Mouse (Mus musculus) layer of hippocampus, adult 9-11 months (tissue): ENCODE data around the gene Slc22a14.

ENCODE experiments used
- DNase-seq: peaks from one replicate; pipeline ENCODE4 v3.0.0; 2022

The Slc22a14 gene

GRCm38 (mm10) chr9:119192202-119192990 is 173.0 kb downstream of the Slc22a14 start:
- DNase-seq, result no peak

GRCm38 (mm10) chr9:119181241-119181728 is 184.1 kb downstream of the Slc22a14 start:
- no peak for DNase-seq

GRCm38 (mm10) chr9:119179292-119179691 is 186.1 kb downstream of the Slc22a14 start:
- DNase-seq, result no peak

GRCm38 (mm10) chr9:119167608-119168007 is 197.7 kb downstream of the Slc22a14 start:
- no peak for DNase-seq

GRCm38 (mm10) chr9:119165548-119165947 is 199.8 kb downstream of the Slc22a14 start:
- DNase-seq, result no peak

- no peak for DNase-seq
Measured at GRCm38 (mm10) chr9:119164743-119165142, 200.6 kb downstream of the Slc22a14 start.

- DNase-seq, result no peak
Measured at GRCm38 (mm10) chr9:119160689-119161088, 204.7 kb downstream of the Slc22a14 start.

GRCm38 (mm10) chr9:119158861-119159260 is 206.5 kb downstream of the Slc22a14 start, which contains the start of gene Gm47289:
TSS of gene Gm47289 (plus strand) at chr9:119159161.
- no peak for DNase-seq

- DNase-seq, result peak; percentile 44
Measured at GRCm38 (mm10) chr9:119156278-119157201, 208.8 kb downstream of the Slc22a14 start, which contains the start of gene Acaa1b. TSS of gene Acaa1b (minus strand) at chr9:119157093.

- no peak for DNase-seq
Measured at GRCm38 (mm10) chr9:119155826-119156225, 209.5 kb downstream of the Slc22a14 start.

- DNase-seq, result no peak
Measured at GRCm38 (mm10) chr9:119155416-119155815, 209.9 kb downstream of the Slc22a14 start.

GRCm38 (mm10) chr9:119151751-119152150 is 213.6 kb downstream of the Slc22a14 start:
- DNase-seq, result no peak

GRCm38 (mm10) chr9:119149601-119150000 is 215.8 kb downstream of the Slc22a14 start:
- DNase-seq, result no peak

GRCm38 (mm10) chr9:119146098-119146770 is 219.1 kb downstream of the Slc22a14 start:
- no peak for DNase-seq

GRCm38 (mm10) chr9:119145638-119146037 is 219.7 kb downstream of the Slc22a14 start:
- no peak for DNase-seq

- DNase-seq, result no peak
Measured at GRCm38 (mm10) chr9:119145137-119145536, 220.2 kb downstream of the Slc22a14 start.

GRCm38 (mm10) chr9:119144696-119145095 is 220.7 kb downstream of the Slc22a14 start:
- DNase-seq, result no peak

- DNase-seq, result no peak
Measured at GRCm38 (mm10) chr9:119143372-119143771, 222.0 kb downstream of the Slc22a14 start.

- no peak for DNase-seq
Measured at GRCm38 (mm10) chr9:119142066-119142465, 223.3 kb downstream of the Slc22a14 start.

GRCm38 (mm10) chr9:119138836-119139235 is 226.5 kb downstream of the Slc22a14 start:
- no peak for DNase-seq

GRCm38 (mm10) chr9:119130692-119131091 is 234.7 kb downstream of the Slc22a14 start:
- no peak for DNase-seq

- DNase-seq, result no peak
Measured at GRCm38 (mm10) chr9:119128436-119129181, 236.7 kb downstream of the Slc22a14 start.
